Mouse (Mus musculus) stomach, postnatal 0 days (tissue): ENCODE measurements around the gene Eml4. TPM values are rescaled to one million over a fixed set of nuclear protein-coding genes. Genes with fewer than 3 reads are reported as not detected.

ENCODE experiments used
- ATAC-seq: fragments of 200-750 bp; cut with Nextera tagmentation; 2 replicates; pipeline ENCODE4 v1.8.0; 2017; ENCODE audit not compliant: low FRiP score, low TSS enrichment
- DNase-seq: peaks from one replicate; pipeline ENCODE4 v3.0.0-alpha.2; 2016; ENCODE audit warnings: low spot score
- H3K27ac ChIP-seq: fragments of 300-500 bp; sonication (generic); replicated peaks from 2 replicates; pipeline ENCODE4 v1.5.1; 2014; ENCODE audit warnings: mild to moderate bottlenecking, control low read depth
- H3K27me3 ChIP-seq: fragments of 300-500 bp; sonication (generic); 2 replicates; pipeline ENCODE4 v1.6.1; 2014; ENCODE audit warnings: low read length; ENCODE audit not compliant: control insufficient read depth, insufficient read depth
- H3K36me3 ChIP-seq: fragments of 300-500 bp; sonication (generic); 2 replicates; pipeline ENCODE4 v1.6.1; 2014; ENCODE audit warnings: low read length, mixed read lengths; ENCODE audit not compliant: control insufficient read depth, insufficient read depth
- H3K4me1 ChIP-seq: fragments of 300-500 bp; sonication (generic); replicated peaks from 2 replicates; pipeline ENCODE4 v1.6.1; 2014; ENCODE audit warnings: antibody characterized with exemption; ENCODE audit not compliant: control insufficient read depth, insufficient read depth
- H3K4me2 ChIP-seq: fragments of 300-500 bp; sonication (generic); replicated peaks from 2 replicates; pipeline ENCODE4 v1.6.1; 2014; ENCODE audit warnings: low read depth, mild to moderate bottlenecking, control low read depth, moderate library complexity
- H3K4me3 ChIP-seq: fragments of 300-500 bp; sonication (generic); 2 replicates; pipeline ENCODE4 v1.5.1; 2014; ENCODE audit warnings: low read depth, low read length, control low read depth
- H3K9ac ChIP-seq: fragments of 300-500 bp; sonication (generic); 2 replicates; pipeline ENCODE4 v1.6.1; 2014; ENCODE audit warnings: mild to moderate bottlenecking, low read length, control low read depth, mixed read lengths
- H3K9me3 ChIP-seq: fragments of 300-500 bp; sonication (generic); 2 replicates; pipeline ENCODE4 v1.6.1; 2016; ENCODE audit warnings: low read length; ENCODE audit not compliant: control insufficient read depth
- CTCF ChIP-seq: IDR thresholded peaks from 2 replicates; pipeline ENCODE4 v1.5.1; 2016; ENCODE audit warnings: antibody characterized with exemption, low read depth, mild to moderate bottlenecking, moderate library complexity
- EP300 ChIP-seq: optimal IDR thresholded peaks from 2 replicates; pipeline ENCODE3; 2016; ENCODE audit warnings: antibody characterized with exemption
- WGBS: fragments of 180-500 bp; shearing (Covaris S2); extraction: QIAGEN DNeasy Blood & Tissue Kit; methylation state at CpG from one replicate; pipeline ENCODE4 v1.1.7; 2014; 5-methylcytosine and 5-hydroxymethylcytosine counted together
- polyA plus RNA-seq: library from polyadenylated mRNA; unstranded; fragments of >200 nt; fragmentation: Nextera tagmentation; extraction: Ambion mirVana; gene quantifications from 2 replicates; pipeline ENCODE4 v1.2.1, GENCODE M21; 2015

Gene Eml4
- polyA plus RNA-seq, 1 experiment from 2014 or later, result 11.5 TPM

- H3K4me2 ChIP-seq, result no peak overlapping the region
- H3K9ac ChIP-seq, result no peak overlapping the region
- H3K4me1 ChIP-seq, result no peaks in the 10 kb centered on the region
- no peak overlapping the region for H3K4me3 ChIP-seq
- DNase-seq (peak; percentile 72), ATAC-seq (peak; percentile 90)
- H3K36me3 ChIP-seq, result no peaks in the 10 kb centered on the region
- no peaks in the 10 kb centered on the region for H3K27me3 ChIP-seq
- TF ChIP-seq CTCF (peak; percentile 27; the same call in 1 of the 2 replicates), EP300 (no peak)
- no peak overlapping the region for H3K27ac ChIP-seq
- WGBS, result 71% methylated on average over 13 of the region's 13 CpGs
- no peaks in the 10 kb centered on the region for H3K9me3 ChIP-seq
Observed at GRCm38 (mm10) chr17:83339368-83340085, 11.2 kb upstream of the Eml4 start.

GRCm38 (mm10) chr17:83340895-83341524 lies 9.7 kb upstream of the Eml4 start:
- Histone ChIP-seq H3K9ac (no peak overlapping the region), H3K4me3 (no peak overlapping the region), H3K4me2 (no peak overlapping the region), H3K36me3 (no peaks in the 10 kb centered on the region), H3K27me3 (no peaks in the 10 kb centered on the region), H3K27ac (no peak overlapping the region), H3K4me1 (no peaks in the 10 kb centered on the region), H3K9me3 (no peaks in the 10 kb centered on the region)
- TF ChIP-seq CTCF (no peak), EP300 (no peak)
- 51% methylated on average over 16 of the region's 16 CpGs for WGBS
- DNase-seq (no peak), ATAC-seq (no peak)

GRCm38 (mm10) chr17:83344226-83344625 lies 6.5 kb upstream of the Eml4 start:
- no peak overlapping the region for H3K4me2 ChIP-seq
- no peak for ATAC-seq
- whole genome bisulfite sequencing, result 75% methylated on average over 7 of the region's 7 CpGs
- H3K36me3 ChIP-seq, result no peaks in the 10 kb centered on the region
- no peak overlapping the region for H3K9ac ChIP-seq
- H3K4me3 ChIP-seq, result no peak overlapping the region
- DNase-seq, result no peak
- H3K27ac ChIP-seq, result no peak overlapping the region
- H3K27me3 ChIP-seq, result no peaks in the 10 kb centered on the region
- no peaks in the 10 kb centered on the region for H3K4me1 ChIP-seq
- TF ChIP-seq CTCF (no peak), EP300 (no peak)
- H3K9me3 ChIP-seq, result no peaks in the 10 kb centered on the region

- Histone ChIP-seq H3K9me3 (no peaks in the 10 kb centered on the region), H3K4me1 (peaks cover 3% of the 10 kb centered on the region; the same call in 1 of the 2 replicates), H3K9ac (no peak overlapping the region), H3K27ac (no peak overlapping the region), H3K27me3 (no peaks in the 10 kb centered on the region), H3K36me3 (no peaks in the 10 kb centered on the region), H3K4me2 (no peak overlapping the region), H3K4me3 (no peak overlapping the region)
- no peak for DNase-seq
- WGBS, result 72% methylated on average over 9 of the region's 9 CpGs
- ATAC-seq, result no peak
- TF ChIP-seq EP300, result no peak
- TF ChIP-seq CTCF, result no peak
Observed at GRCm38 (mm10) chr17:83348056-83348822, 2.5 kb upstream of the Eml4 start.

GRCm38 (mm10) chr17:83351119-83351531 lies 394 bp downstream of the Eml4 start:
- ATAC-seq (peak; percentile 64), DNase-seq (peak; percentile 45)
- Histone ChIP-seq H3K27ac (peak overlapping the region; percentile 96), H3K27me3 (no peaks in the 10 kb centered on the region), H3K4me3 (peak overlapping the region; percentile 86), H3K9me3 (no peaks in the 10 kb centered on the region), H3K4me2 (peak overlapping the region; percentile 75), H3K4me1 (peaks cover 3% of the 10 kb centered on the region; the same call in 1 of the 2 replicates), H3K36me3 (no peaks in the 10 kb centered on the region), H3K9ac (peak overlapping the region; percentile 94)
- under 1% methylated on average over 38 of the region's 57 CpGs for WGBS
- TF ChIP-seq EP300 (no peak), CTCF (no peak)
